Mouse (Mus musculus) left cerebral cortex, adult 2 months (tissue): ENCODE measurements around the gene Wdr6. TPM values are rescaled to one million over a fixed set of nuclear protein-coding genes. Genes with fewer than 3 reads are reported as not detected.
A peak's percentile ranks its signal among the peaks of the same experiment; 100 is the strongest.

ENCODE experiments used
- DNase-seq, 2 experiments: peaks; one replicate each; pipeline ENCODE4 v3.0.0; 2021 to 2022; ENCODE audit warnings: low spot score in 2 of 2, mixed read lengths in 1 of 2; ENCODE audit errors: extremely low spot score in 1 of 2
- H3K27ac ChIP-seq: fragments of 200-600 bp; 2 replicates; pipeline ENCODE4 v1.8.1; 2022
- H3K4me3 ChIP-seq: fragments of 200-600 bp; 2 replicates; pipeline ENCODE4 v1.8.1; 2022
- CTCF ChIP-seq: fragments of 200-600 bp; IDR thresholded peaks from 2 replicates; pipeline ENCODE4 v1.8.1; 2022; ENCODE audit warnings: antibody characterized with exemption, mild to moderate bottlenecking, moderate library complexity
- intact Hi-C: fragments of 180-260 bp; cut with DNase I; formaldehyde crosslinking; loops from one replicate; pipeline ENCODE4 v1.15.1; 2025
- microRNA-seq, 2 experiments: library from miRNA; unstranded; fragments of <30 nt; microRNA quantifications; one replicate each; pipeline ENCODE4 v1.2.0; 2021
- total RNA-seq, 2 experiments: library from RNA; stranded (reverse); gene quantifications; 2 replicates each; pipeline ENCODE4 v1.2.3; 2021

Gene Wdr6
- total RNA-seq, 2 experiments from 2014 or later = 107 to 109 TPM

DNA sequence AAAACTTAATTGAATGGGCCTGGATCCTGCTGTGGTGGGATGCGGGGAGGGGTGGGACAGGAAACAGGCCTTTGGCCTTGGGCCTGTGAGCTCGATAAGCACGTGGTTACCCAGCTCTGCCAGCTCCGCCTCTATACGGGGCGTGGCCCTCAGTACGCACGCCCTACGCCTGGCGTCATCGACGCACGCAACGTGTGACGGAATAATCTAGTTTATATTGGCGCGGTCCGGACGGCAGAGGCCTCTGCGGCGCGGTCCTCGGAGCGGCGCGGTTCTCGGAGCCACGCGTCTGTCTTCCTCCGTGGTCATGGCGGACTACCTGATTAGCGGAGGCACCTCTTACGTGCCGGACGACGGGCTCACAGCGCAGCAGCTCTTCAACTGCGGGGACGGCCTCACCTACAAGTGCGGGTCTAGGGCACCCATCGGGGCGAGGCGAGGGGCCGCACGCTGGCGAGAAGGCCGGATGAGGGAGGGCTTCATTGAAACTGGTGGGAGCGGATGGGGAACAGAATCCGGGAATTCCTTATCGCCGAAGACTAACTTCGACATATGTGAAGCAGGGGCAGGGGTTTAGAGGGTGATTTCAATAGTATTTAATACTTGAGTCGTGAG is 18.2 kb downstream of the Wdr6 start, which contains the start of gene Impdh2:
TSS of gene Impdh2 (plus strand) at position 60 of the 615 bp plus-strand sequence.
- Histone ChIP-seq H3K4me3 (peak within 1 kb of the TSS; percentile 81), H3K27ac (peak within 1 kb of the TSS; percentile 75)
- intact Hi-C loops = no loop called here
- no peak for TF ChIP-seq CTCF
- peak; percentile 91 to 93 for DNase-seq

DNA sequence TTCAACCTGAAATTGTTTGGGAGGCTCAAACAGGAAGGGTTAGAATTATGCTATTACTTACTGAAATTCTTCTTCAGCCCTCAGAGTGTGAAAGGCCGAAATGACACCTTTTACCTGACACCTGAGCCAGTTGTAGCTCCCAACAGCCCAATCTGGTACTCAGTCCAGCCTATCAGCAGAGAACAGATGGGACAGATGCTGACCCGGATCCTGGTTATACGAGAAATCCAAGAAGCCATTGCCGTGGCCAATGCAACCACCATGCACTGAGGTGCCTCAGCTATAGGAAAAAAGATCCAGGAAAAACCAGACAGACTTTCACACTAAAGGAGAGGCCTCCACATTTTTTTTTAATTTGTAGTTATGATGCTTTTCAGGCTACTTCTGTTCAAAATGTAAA is 19.4 kb downstream of the Wdr6 start:
- no peak overlapping the region for H3K4me3 ChIP-seq
- no peak overlapping the region for H3K27ac ChIP-seq
- DNase-seq = no peak
- intact Hi-C loops = no loop called here
- TF ChIP-seq CTCF = no peak

DNA sequence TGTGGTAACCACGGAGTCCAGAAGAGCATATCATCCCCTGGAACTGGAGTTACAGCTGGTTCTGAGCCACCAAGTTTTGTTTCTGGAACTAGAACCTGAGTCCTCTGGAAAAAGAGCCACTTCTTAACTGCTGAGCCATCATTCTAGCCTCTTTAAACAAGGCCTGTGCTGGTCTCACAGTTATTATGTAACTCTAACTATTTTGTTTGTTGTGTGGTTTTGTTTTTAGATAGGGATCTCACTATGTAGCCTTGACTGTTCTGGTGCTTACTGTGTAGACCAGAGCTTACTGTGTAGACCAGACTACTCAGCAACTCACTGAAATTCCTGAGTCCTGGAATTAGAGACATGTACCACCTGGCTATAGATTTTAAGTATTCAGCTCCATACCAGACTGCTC is 31.7 kb downstream of the Wdr6 start:
- H3K27ac ChIP-seq = no peak overlapping the region
- no peak overlapping the region for H3K4me3 ChIP-seq
- no peak for TF ChIP-seq CTCF
- intact Hi-C loops = loop anchor here (10.0 kb wide), 1 partner anchor 182 kb away; no protein-coding TSS in a partner anchor
- no peak for DNase-seq

DNA sequence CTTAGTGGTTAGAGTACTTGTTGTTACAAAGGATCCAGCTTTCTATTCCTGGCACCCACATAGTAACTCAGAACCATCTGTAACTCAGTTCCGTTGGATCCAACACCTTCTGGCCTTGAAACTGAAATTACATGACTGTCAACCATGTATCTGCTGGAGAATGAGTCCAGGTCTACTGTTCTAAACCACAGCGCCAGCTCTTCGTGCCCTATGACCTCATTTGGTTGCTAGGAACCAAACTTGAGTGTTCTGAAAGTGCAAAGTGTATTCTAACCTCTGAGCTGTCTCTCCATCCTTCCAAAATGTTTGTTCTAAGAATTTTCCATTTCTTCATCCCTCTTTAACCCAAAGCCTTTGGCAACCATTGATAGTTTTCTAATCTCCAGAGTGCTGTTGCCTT is 32.6 kb downstream of the Wdr6 start:
- Histone ChIP-seq H3K27ac (no peak overlapping the region), H3K4me3 (no peak overlapping the region)
- DNase-seq = no peak
- intact Hi-C loops = loop anchor here (10.0 kb wide), 1 partner anchor 181 kb away; no protein-coding TSS in a partner anchor
- TF ChIP-seq CTCF = no peak

DNA sequence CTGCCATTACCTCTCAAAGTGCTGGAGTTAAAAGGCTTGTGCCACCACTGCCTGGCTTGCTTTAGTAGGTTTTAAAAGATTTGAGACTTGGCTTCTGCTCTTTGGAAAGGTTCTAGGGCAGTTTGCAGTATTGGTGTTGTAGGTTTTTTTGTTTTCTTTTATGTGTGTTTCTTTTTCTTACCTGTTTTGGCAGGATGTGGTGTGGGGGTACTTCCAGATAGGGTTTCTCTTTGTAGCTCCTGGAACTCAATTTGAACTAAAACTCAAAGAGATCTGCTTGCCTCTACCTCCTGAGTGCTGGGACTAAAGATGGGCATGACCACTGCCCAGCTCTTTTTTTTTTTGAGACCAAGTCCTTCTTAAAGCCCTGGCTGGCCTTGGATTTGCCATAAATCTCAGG is 37.7 kb downstream of the Wdr6 start:
- Histone ChIP-seq H3K27ac (no peak overlapping the region), H3K4me3 (no peak overlapping the region)
- no peak for DNase-seq
- TF ChIP-seq CTCF = no peak
- intact Hi-C loops = loop anchor here (10.0 kb wide), 1 partner anchor 176 kb away; no protein-coding TSS in a partner anchor

DNA sequence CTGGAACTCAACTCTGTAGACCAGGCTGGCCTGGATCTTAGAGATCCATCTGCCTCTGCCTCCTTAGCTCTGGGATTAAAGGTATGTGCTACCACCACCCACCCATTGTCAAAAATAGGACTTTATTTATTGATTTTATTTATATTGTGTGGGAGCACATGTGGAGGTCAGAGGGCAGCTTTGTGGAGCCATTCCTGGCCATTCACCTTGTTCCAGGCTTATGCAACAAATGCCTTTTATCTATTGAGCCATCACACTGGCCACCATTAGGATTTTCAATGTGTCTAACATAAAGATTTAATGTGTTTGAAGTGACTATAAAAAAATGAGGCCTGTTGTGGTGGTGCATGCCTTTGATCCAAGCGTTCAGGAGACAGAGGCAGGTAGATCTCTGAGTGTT is 47.0 kb downstream of the Wdr6 start:
- Histone ChIP-seq H3K4me3 (no peak overlapping the region), H3K27ac (no peak overlapping the region)
- no peak for TF ChIP-seq CTCF
- DNase-seq = no peak
- intact Hi-C loops = no loop called here

DNA sequence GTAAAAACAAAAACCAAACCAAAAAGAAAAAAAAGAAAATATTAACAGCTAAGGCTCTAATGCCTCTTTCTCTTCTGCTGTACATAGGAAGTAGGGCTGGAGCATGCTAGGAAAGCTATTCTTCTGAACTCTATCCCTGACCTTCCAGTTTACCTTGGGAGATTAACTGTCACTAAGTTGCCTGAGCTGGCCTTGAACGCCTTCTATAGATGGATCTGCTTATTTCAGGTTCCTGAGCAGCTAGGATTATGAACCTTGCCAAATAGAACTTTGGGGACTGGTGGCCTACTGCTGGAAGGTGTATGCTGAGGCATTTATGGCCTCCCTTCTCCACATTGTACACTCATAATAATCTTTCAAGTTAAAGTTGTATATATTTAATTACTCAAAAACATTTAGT is 47.6 kb downstream of the Wdr6 start:
- Histone ChIP-seq H3K27ac (no peak overlapping the region), H3K4me3 (no peak overlapping the region)
- intact Hi-C loops = no loop called here
- TF ChIP-seq CTCF = no peak
- DNase-seq = no peak

DNA sequence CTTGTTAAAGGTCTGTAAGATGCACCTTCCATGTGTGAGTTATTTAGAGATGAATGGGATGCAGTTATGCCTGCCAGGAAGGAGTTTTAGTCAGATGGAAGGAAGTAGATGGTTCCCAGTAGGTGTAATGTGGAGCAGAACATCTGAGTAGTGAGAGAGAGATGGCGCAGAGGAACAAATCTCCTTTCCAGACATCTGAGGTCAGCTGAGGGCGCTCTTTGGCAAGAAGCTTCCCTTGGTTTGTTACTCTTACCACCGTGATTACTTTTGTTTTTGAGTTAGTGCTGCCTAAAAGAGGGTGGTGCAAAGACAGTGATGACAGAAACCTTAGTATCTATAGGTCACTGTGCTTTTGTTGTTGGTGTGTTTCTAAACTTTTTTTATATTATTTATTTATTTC is 53.1 kb downstream of the Wdr6 start:
- H3K27ac ChIP-seq = no peak overlapping the region
- DNase-seq = no peak
- TF ChIP-seq CTCF = no peak
- intact Hi-C loops = no loop called here
- H3K4me3 ChIP-seq = no peak overlapping the region

DNA sequence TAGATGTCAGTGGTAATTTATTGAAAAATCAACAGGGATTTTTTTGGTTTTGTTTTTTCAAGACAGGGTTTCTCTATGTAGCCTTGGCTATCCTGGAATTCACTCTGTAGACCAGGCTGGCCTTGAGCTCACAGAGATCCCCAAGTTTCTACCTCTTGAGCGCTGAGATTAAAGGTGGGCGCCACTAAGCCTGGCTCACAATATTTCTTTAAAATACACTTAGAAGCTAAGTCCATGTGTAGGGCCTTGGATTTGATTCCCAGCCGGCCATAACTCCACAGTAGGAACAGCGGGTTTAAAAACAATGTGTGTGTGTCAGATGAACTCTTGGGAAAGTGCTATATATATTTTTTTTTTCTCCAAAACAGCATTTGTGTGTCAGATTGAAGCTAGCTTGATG is 55.2 kb downstream of the Wdr6 start:
- no peak for DNase-seq
- intact Hi-C loops = no loop called here
- no peak for TF ChIP-seq CTCF
- Histone ChIP-seq H3K27ac (no peak overlapping the region), H3K4me3 (no peak overlapping the region)

Small RNA genes lying within 50 kb of the gene (microRNA-seq; reads per million reads assigned to microRNA genes)
- gene Gm24083 (0 to 1.2 reads per million in 2 experiments), gene Mir191 (0 reads per million in 2 experiments), gene Mir425 (693 to 723 reads per million in 2 experiments)

Other genes starting within 250 kb of the Wdr6 start
- gene Gpx1, start 239.8 kb downstream of the Wdr6 start, total RNA-seq = 10 to 100 TPM; 90.0 to 94.1 TPM
- 100 to 1,000 TPM; 122 to 124 TPM for gene Usp4, start 230.9 kb downstream of the Wdr6 start, total RNA-seq
- 1 to 10 TPM; 2.0 to 3.3 TPM for gene 1700102P08Rik, start 185.9 kb downstream of the Wdr6 start, total RNA-seq
- under 1 TPM; 0.26 to 0.29 TPM for gene Ccdc36, start 150.3 kb downstream of the Wdr6 start, total RNA-seq
- gene BC048562, start 142.3 kb downstream of the Wdr6 start, total RNA-seq = not detected
- gene Ccdc71, start 118.2 kb downstream of the Wdr6 start, total RNA-seq = 10 to 100 TPM; 31.3 to 44.6 TPM
- 10 to 100 TPM; 30.7 to 32.8 TPM for gene Klhdc8b, start 117.2 kb downstream of the Wdr6 start, total RNA-seq
- gene Lamb2, start 99.0 kb downstream of the Wdr6 start, total RNA-seq = 10 to 100 TPM; 28.2 to 29.4 TPM
- 100 to 1,000 TPM; 153 to 167 TPM for gene Usp19, start 88.1 kb downstream of the Wdr6 start, total RNA-seq
- 10 to 100 TPM; 75.3 to 78.0 TPM for gene Qars, start 71.0 kb downstream of the Wdr6 start, total RNA-seq
- 100 to 1,000 TPM; 140 to 155 TPM for gene Qrich1, start 61.9 kb downstream of the Wdr6 start, total RNA-seq
- 10 to 100 TPM; 53.5 to 54.1 TPM for gene Impdh2, start 18.5 kb downstream of the Wdr6 start, total RNA-seq
- 10 to 100 TPM; 59.6 to 64.8 TPM for gene Ndufaf3, start 11.3 kb downstream of the Wdr6 start, total RNA-seq
- gene Dalrd3, start 8.9 kb downstream of the Wdr6 start, total RNA-seq = 10 to 100 TPM; 93.1 to 94.2 TPM
- 10 to 100 TPM; 83.8 to 93.6 TPM for gene P4htm, start 18.9 kb upstream of the Wdr6 start, total RNA-seq
- 10 to 100 TPM; 51.7 to 53.8 TPM for gene Arih2, start 70.6 kb upstream of the Wdr6 start, total RNA-seq
- 10 to 100 TPM; 11.5 to 12.3 TPM for gene Slc25a20, start 83.3 kb upstream of the Wdr6 start, total RNA-seq
- gene Prkar2a, start 110.6 kb upstream of the Wdr6 start, total RNA-seq = 10 to 100 TPM; 47.0 to 48.3 TPM
- 100 to 1,000 TPM; 143 to 164 TPM for gene Ip6k2, start 205.1 kb upstream of the Wdr6 start, total RNA-seq
- gene Nckipsd, start 229.6 kb upstream of the Wdr6 start, total RNA-seq = 10 to 100 TPM; 64.7 to 68.0 TPM
- gene Celsr3, start 247.6 kb upstream of the Wdr6 start, total RNA-seq = 10 to 100 TPM; 65.1 to 75.0 TPM